Mouse (Mus musculus) neural tube, embryonic 15.5 days (tissue): ENCODE measurements around the gene Cox6a1. TPM values are rescaled to one million over a fixed set of nuclear protein-coding genes. Genes with fewer than 3 reads are reported as not detected.

Experiments used
- polyA plus RNA-seq: library from polyadenylated mRNA; unstranded; fragments of >200 nt; fragmentation: Nextera tagmentation; extraction: Ambion mirVana; gene quantifications from 2 replicates; pipeline ENCODE4 v1.2.1, GENCODE M21; 2015

Cox6a1 gene
- polyA plus RNA-seq, 1 experiment from 2014 or later = 1,358 TPM

Other genes with a start within 250 kb of the Cox6a1 start
- gene Acads, start 229.6 kb downstream of the Cox6a1 start, polyA plus RNA-seq = 22.2 and 35.9 TPM in 2 replicates
- gene Unc119b, start 214.0 kb downstream of the Cox6a1 start, polyA plus RNA-seq = 31.1 and 31.8 TPM in 2 replicates
- gene Mlec, start 190.8 kb downstream of the Cox6a1 start, polyA plus RNA-seq = 34.3 and 40.4 TPM in 2 replicates
- 17.4 and 23.1 TPM in 2 replicates for gene Cabp1, start 154.6 kb downstream of the Cox6a1 start, polyA plus RNA-seq
- 117 and 127 TPM in 2 replicates for gene Pop5, start 113.1 kb downstream of the Cox6a1 start, polyA plus RNA-seq
- gene Rnf10, start 76.1 kb downstream of the Cox6a1 start, polyA plus RNA-seq = 171 and 197 TPM in 2 replicates
- gene Coq5, start 69.3 kb downstream of the Cox6a1 start, polyA plus RNA-seq = 63.7 and 64.6 TPM in 2 replicates
- gene Dynll1, start 48.0 kb downstream of the Cox6a1 start, polyA plus RNA-seq = 1,284 and 1,328 TPM in 2 replicates
- 138 and 154 TPM in 2 replicates for gene Srsf9, start 21.8 kb downstream of the Cox6a1 start, polyA plus RNA-seq
- gene Gatc, start 7.8 kb downstream of the Cox6a1 start, polyA plus RNA-seq = 32.2 and 37.0 TPM in 2 replicates
- gene Triap1, start 7.8 kb downstream of the Cox6a1 start, polyA plus RNA-seq = 56.1 and 56.8 TPM in 2 replicates
- 29.4 and 37.9 TPM in 2 replicates for gene Msi1, start 80.6 kb upstream of the Cox6a1 start, polyA plus RNA-seq
- 0.81 and 1.1 TPM in 2 replicates for gene Pla2g1b, start 117.3 kb upstream of the Cox6a1 start, polyA plus RNA-seq
- 31.0 and 37.1 TPM in 2 replicates for gene Sirt4, start 135.7 kb upstream of the Cox6a1 start, polyA plus RNA-seq
- 21.3 and 28.2 TPM in 2 replicates for gene Pxn, start 157.7 kb upstream of the Cox6a1 start, polyA plus RNA-seq
- 785 and 1,036 TPM in 2 replicates for gene Rplp0, start 210.5 kb upstream of the Cox6a1 start, polyA plus RNA-seq
- gene Gcn1l1, start 216.3 kb upstream of the Cox6a1 start, polyA plus RNA-seq = 35.7 and 37.6 TPM in 2 replicates